8 mouse cellular contexts compared by ENCODE assay signal in genomic region chr14:60732787-60733186, GRCm38 (mm10). TPM values are rescaled to one million over a fixed set of nuclear protein-coding genes. Genes with fewer than 3 reads are reported as not detected.
DNase-seq lines count a peak whose midpoint lies in the region; TF ChIP-seq lines count a peak whose summit lies in the region.

No protein-coding gene starts in this region.

- no peaks in the 10 kb centered on the region for H3K36me3 ChIP-seq in ES-Bruce4 (ENCODE audit: control insufficient read depth, insufficient read depth, low read length, poor library complexity, severe bottlenecking)
- peaks cover 7% of the 10 kb centered on the region; the same call in 1 of the 2 replicates for H3K36me3 ChIP-seq in limb, embryonic 10.5 days
- peaks cover 56% of the 10 kb centered on the region for H3K36me3 ChIP-seq in midbrain, embryonic 10.5 days

- no peak for TF ChIP-seq CTCF in ES-Bruce4 (IDR thresholded peaks at IDR 0.05; ENCODE audit: low read depth, low read length)
- no peak for TF ChIP-seq CTCF in embryonic fibroblast, embryonic 13.5 days (IDR thresholded peaks at IDR 0.05; ENCODE audit: borderline replicate concordance, insufficient read depth, low read length)

- H3K9ac ChIP-seq in ES-Bruce4 (ENCODE audit: low read depth, poor library complexity, severe bottlenecking): no peak overlapping the region

- peak overlapping the region; percentile 28; the same call in 1 of the 2 replicates for H3K4me3 ChIP-seq in ES-Bruce4 (ENCODE audit: low read depth, low read length)
- peak overlapping the region; percentile 18 for H3K4me3 ChIP-seq in embryonic fibroblast, embryonic 13.5 days (ENCODE audit: insufficient read depth, low read length)
- peak overlapping the region; percentile 28 for H3K4me3 ChIP-seq in limb, embryonic 10.5 days
- peak overlapping the region; percentile 26 for H3K4me3 ChIP-seq in midbrain, embryonic 10.5 days

- WGBS in limb, embryonic 10.5 days: 5% methylated on average over 16 of the region's 16 CpGs
- WGBS in midbrain, embryonic 10.5 days: 16% methylated on average over 16 of the region's 16 CpGs

- H3K9me3 ChIP-seq in ES-Bruce4 (replicated peaks; ENCODE audit: control insufficient read depth, insufficient read depth, low read length, poor library complexity, severe bottlenecking): no peaks in the 10 kb centered on the region
- H3K9me3 ChIP-seq in limb, embryonic 10.5 days (replicated peaks): no peaks in the 10 kb centered on the region
- H3K9me3 ChIP-seq in midbrain, embryonic 10.5 days (replicated peaks): no peaks in the 10 kb centered on the region; the same call in 1 of the 2 replicates

- peak; percentile 63 for DNase-seq in gastrocnemius, postnatal 10 days
- no peak for DNase-seq in gastrocnemius, adult 18-20 months (ENCODE audit: low spot score)
- peak; percentile 78 to 80 for DNase-seq in heart, postnatal 10 days
- DNase-seq in limb, embryonic 10.5 days (ENCODE audit: low spot score): peak; percentile 51
- peak; percentile 30 for DNase-seq in midbrain, embryonic 10.5 days (ENCODE audit: low spot score)
- DNase-seq in thymus, postnatal 4 days: peak; percentile 60

- H3K27me3 ChIP-seq in ES-Bruce4 (ENCODE audit: control insufficient read depth, insufficient read depth, low read length, poor library complexity, severe bottlenecking): no peaks in the 10 kb centered on the region
- no peaks in the 10 kb centered on the region for H3K27me3 ChIP-seq in limb, embryonic 10.5 days (ENCODE audit: low read depth, poor library complexity, severe bottlenecking)
- H3K27me3 ChIP-seq in midbrain, embryonic 10.5 days (ENCODE audit: low read depth, poor library complexity, severe bottlenecking): no peaks in the 10 kb centered on the region

- no peak for TF ChIP-seq EP300 in ES-Bruce4 (IDR thresholded peaks at IDR 0.05; ENCODE audit: insufficient read depth, low read depth, low read length)

- TF ChIP-seq POLR2A in ES-Bruce4 (IDR thresholded peaks at IDR 0.05; ENCODE audit: insufficient read depth, low read length): no peak
- peak; percentile 60 for TF ChIP-seq POLR2A in embryonic fibroblast, embryonic 13.5 days (IDR thresholded peaks at IDR 0.05; ENCODE audit: low read depth, low read length)

- H3K4me1 ChIP-seq in ES-Bruce4 (ENCODE audit: control insufficient read depth, insufficient read depth, low read length): peaks cover 10% of the 10 kb centered on the region
- H3K4me1 ChIP-seq in embryonic fibroblast, embryonic 13.5 days (ENCODE audit: control insufficient read depth, insufficient read depth, low read length): peaks cover 18% of the 10 kb centered on the region
- peaks cover 46% of the 10 kb centered on the region for H3K4me1 ChIP-seq in limb, embryonic 10.5 days
- H3K4me1 ChIP-seq in midbrain, embryonic 10.5 days: peaks cover 63% of the 10 kb centered on the region

- intact Hi-C loops in heart, postnatal 10 days (cut with DNase I): no loop called here

- no peak overlapping the region for H3K27ac ChIP-seq in ES-Bruce4 (ENCODE audit: insufficient read depth, low read length)
- H3K27ac ChIP-seq in embryonic fibroblast, embryonic 13.5 days (ENCODE audit: insufficient read depth, low read length): peak overlapping the region; percentile 62
- H3K27ac ChIP-seq in limb, embryonic 10.5 days: peak overlapping the region; percentile 63
- H3K27ac ChIP-seq in midbrain, embryonic 10.5 days (replicated peaks): peak overlapping the region; percentile 75

RNA-seq across cellular contexts. Expression of gene C1qtnf9, which starts 35.1 kb away (rescaled TPM):
- 10 to 100 TPM; 31.2 to 32.2 TPM for total RNA-seq in gastrocnemius, postnatal 10 days (2021)
- total RNA-seq in gastrocnemius, adult 18-20 months (2021): 10 to 100 TPM; 15.1 to 15.7 TPM
- polyA plus RNA-seq in ES-Bruce4 (2011; ENCODE audit: insufficient read depth, insufficient read length, low read depth, missing spikeins): not detected in 2 replicates
- not detected in 2 replicates for polyA plus RNA-seq in embryonic fibroblast, embryonic 13.5 days (2011; ENCODE audit: insufficient read length, low read depth, missing spikeins)
- 10 to 100 TPM; 36.4 to 38.2 TPM for total RNA-seq in heart, postnatal 10 days (2021)
- 0.10 and 0.26 TPM in 2 replicates for polyA plus RNA-seq in limb, embryonic 10.5 days (2016; fragmentation: Nextera tagmentation; extraction: Ambion mirVana)
- polyA plus RNA-seq in midbrain, embryonic 10.5 days (2016; fragmentation: Nextera tagmentation; extraction: Ambion mirVana): 0.06 and 0.09 TPM in 2 replicates

RNA-seq across cellular contexts. Expression of gene Mipep, which starts 51.6 kb away (rescaled TPM):
- 10 to 100 TPM; 24.5 to 26.4 TPM for total RNA-seq in gastrocnemius, postnatal 10 days (2021)
- 10 to 100 TPM; 35.0 to 36.0 TPM for total RNA-seq in gastrocnemius, adult 18-20 months (2021)
- 25.9 and 26.0 TPM in 2 replicates for polyA plus RNA-seq in ES-Bruce4 (2011; ENCODE audit: insufficient read depth, insufficient read length, low read depth, missing spikeins)
- 9.4 and 9.6 TPM in 2 replicates for polyA plus RNA-seq in embryonic fibroblast, embryonic 13.5 days (2011; ENCODE audit: insufficient read length, low read depth, missing spikeins)
- total RNA-seq in heart, postnatal 10 days (2021): 10 to 100 TPM; 51.3 to 52.6 TPM
- polyA plus RNA-seq in limb, embryonic 10.5 days (2016; fragmentation: Nextera tagmentation; extraction: Ambion mirVana): 24.0 and 25.1 TPM in 2 replicates
- polyA plus RNA-seq in midbrain, embryonic 10.5 days (2016; fragmentation: Nextera tagmentation; extraction: Ambion mirVana): 21.9 and 25.4 TPM in 2 replicates
